ENCODE assay signal across 21 mouse cellular contexts in the genomic region with DNA sequence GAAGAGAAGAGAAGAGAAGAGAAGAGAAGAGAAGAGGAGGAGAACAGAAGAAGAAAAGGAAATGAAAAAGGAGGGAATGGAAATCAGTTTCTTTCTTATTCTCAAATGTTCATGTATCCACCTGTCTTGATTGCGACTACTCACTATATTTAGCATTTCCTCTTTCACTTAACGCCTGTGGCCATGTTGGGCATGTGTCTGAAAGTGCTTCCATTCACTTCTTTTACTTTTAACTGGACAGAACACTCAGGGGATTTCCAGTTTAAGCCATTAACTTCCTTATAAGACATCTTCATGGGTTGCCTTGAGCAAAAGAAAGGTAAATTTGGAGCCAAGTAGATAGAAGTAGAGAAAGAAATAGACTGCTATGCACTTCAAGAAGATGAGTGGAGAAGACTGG.
"Had no signal": no experiment of that assay in that cellular context is flagged by ENCODE, and none has a peak within 500 bp of the region (broad histone marks: within the 10 kb centered on the region; RNA-seq: fewer than 3 reads in every experiment).

No protein-coding gene starts in this region.

- DNase-seq: kidney, adult 2 months; kidney, postnatal 25 days; layer of hippocampus, adult 9-11 months; layer of hippocampus, postnatal 36 days; liver, embryonic 13.5 days; lung, adult 2 months; lung, postnatal 14 days; lung, postnatal 4 days; midbrain, embryonic 14.5 days; right cerebral cortex, postnatal 14 days; right cerebral cortex, postnatal 4 days; thymus, postnatal 25 days had no signal

- H3K36me3 ChIP-seq: liver, embryonic 13.5 days; midbrain, embryonic 10.5 days; neural tube, embryonic 13.5 days; stomach, embryonic 15.5 days had no signal

- H3K9me3 ChIP-seq: liver, embryonic 13.5 days; megakaryocyte, embryonic 14.5 days; midbrain, embryonic 10.5 days; neural tube, embryonic 13.5 days; stomach, embryonic 15.5 days had no signal

- H3K4me1 ChIP-seq: liver, embryonic 13.5 days; midbrain, embryonic 10.5 days; neural tube, embryonic 13.5 days; stomach, embryonic 15.5 days had no signal

- H3K27ac ChIP-seq: kidney, postnatal 0 days; layer of hippocampus, adult 2 months; left cerebral cortex, adult 2 months; liver, embryonic 13.5 days; midbrain, embryonic 10.5 days; neural tube, embryonic 13.5 days; stomach, embryonic 15.5 days had no signal

- H3K4me2 ChIP-seq: liver, embryonic 13.5 days; neural tube, embryonic 13.5 days; stomach, embryonic 15.5 days had no signal

- H3K4me3 ChIP-seq: layer of hippocampus, adult 2 months; left cerebral cortex, adult 2 months; liver, embryonic 13.5 days; megakaryocyte, embryonic 14.5 days; midbrain, embryonic 10.5 days; myocyte; neural tube, embryonic 13.5 days; stomach, embryonic 15.5 days had no signal

- H3K9ac ChIP-seq: liver, embryonic 13.5 days; neural tube, embryonic 13.5 days; stomach, embryonic 15.5 days had no signal

- ATAC-seq: intestine, postnatal 0 days had no signal

- H3K27me3 ChIP-seq: liver, embryonic 13.5 days; megakaryocyte, embryonic 14.5 days; neural tube, embryonic 13.5 days; stomach, embryonic 15.5 days had no signal
